Mouse (Mus musculus): ENCODE results near the gene Mylk3.
A peak's percentile ranks its signal among the peaks of the same experiment; 100 is the strongest.

Mylk3 gene

DNA sequence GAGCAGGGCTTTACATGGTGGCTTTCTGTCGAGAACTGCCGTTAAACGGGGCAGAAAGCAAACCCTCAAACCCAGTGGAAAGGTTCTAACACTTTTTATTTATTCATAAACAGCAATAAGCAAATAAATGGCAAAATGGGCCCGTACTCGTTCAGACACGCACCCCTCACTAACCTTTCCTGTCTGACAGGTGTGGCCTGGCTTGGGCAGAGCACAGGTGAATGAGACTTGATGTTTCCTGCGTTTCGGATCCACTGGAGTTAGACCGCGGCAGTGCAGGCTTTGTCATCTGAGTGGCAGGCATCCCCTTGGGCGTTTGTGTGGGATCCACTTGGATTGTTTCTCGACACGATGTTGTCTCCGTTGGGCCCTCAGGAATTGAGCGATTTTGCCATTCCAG, 64.2 kb downstream of the Mylk3 start:
- DNase-seq (ENCODE audit: low read depth, low spot score): no peak

DNA sequence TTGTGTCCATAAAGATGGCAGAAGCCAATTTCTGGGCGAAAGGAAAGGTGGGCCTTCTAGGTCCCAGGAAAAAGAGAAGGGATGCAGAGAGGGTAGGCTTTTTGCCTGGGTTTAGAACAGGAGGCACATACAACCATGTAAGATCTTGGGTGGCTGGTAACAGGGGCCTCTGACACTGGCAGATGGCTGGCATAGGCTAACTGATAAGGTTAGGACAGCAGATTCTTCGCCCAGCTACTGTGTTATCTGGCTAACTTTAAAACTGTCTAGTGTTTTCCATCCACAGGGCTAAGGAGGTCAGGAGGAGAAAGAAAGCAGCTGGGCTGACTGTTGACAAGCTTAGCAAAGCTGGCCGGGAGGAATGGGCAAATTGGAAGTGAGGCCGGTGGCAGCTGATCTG, 67.6 kb downstream of the Mylk3 start:
- no peak for DNase-seq (ENCODE audit: low read depth, low spot score)

DNA sequence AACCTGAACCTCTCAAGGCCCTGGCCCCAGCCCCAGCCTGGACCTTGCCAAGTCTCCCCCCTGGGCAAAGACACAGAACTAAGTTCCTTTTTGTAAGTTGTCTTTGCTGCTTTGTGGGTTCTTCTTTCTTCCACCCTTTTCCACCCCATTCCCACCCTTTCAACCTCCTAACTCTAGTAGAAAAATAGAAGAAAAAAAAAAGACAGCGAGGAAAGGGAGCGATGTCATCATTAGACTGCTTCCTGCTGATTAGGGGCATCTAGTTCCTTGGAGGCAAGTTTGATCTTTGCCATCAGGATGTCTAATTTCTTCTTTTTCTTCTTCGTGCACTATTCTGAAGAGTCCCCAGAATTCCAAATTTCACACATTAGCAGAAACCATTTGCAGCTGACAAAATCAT, 73.1 kb downstream of the Mylk3 start:
- DNase-seq (ENCODE audit: low read depth, low spot score): no peak

DNA sequence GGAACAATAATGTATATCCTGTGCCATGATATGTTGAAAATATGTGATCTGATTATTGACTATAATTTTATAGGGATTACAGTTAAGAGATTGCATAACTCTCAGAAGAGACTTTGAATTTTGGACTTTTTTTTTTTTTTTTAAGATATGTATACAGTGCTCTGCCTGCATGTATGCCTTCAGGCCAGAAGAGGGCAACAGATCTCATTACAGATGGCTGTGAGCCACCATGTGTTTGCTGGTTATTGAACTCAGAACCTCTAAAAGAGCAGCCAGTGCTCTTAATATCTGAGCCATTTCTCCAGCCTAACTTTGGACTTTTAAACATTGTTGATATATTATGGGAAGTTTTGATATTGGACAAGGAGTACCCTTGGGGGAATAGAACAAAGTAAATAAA, 74.4 kb downstream of the Mylk3 start:
- peak; percentile 10 for DNase-seq (ENCODE audit: low read depth, low spot score)

DNA sequence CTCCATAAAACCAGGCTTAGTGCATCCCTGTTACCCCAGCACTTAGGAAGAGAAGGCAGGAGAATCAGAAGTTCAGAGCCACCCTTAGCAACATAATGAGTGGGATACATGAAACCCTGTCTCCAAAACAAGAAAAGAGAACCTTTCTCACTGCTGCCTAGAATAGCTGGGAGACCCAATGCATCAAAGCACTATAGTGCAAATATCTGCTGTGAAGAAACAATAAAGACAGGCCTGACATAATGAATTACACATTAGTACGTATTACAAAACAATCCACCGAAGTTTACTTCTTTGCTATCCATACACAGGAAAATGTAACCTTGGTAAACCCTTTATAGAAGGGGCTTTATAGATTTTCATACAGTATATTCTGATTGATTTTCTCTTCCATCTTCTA, 77.6 kb downstream of the Mylk3 start:
- no peak for DNase-seq (ENCODE audit: low read depth, low spot score)

DNA sequence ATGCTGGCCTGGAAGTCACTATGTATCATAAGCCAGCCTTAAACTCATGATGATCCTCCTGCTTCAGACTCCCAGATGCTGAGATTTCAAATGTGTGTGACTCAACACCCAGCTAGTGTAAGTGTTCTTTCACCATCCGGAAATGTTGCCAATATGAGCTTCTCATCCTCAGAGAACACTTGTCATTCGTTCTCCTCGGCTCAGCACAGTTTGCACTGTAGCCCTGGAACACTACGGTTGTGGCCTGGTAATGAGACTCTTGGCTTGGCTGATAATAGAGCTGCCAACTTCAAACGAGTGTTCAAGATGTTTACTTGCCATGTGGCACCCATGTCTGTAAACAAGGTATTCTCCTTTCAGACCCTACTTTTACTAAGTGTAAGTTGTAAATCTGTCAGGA, 82.6 kb downstream of the Mylk3 start:
- DNase-seq (ENCODE audit: low read depth, low spot score): no peak

DNA sequence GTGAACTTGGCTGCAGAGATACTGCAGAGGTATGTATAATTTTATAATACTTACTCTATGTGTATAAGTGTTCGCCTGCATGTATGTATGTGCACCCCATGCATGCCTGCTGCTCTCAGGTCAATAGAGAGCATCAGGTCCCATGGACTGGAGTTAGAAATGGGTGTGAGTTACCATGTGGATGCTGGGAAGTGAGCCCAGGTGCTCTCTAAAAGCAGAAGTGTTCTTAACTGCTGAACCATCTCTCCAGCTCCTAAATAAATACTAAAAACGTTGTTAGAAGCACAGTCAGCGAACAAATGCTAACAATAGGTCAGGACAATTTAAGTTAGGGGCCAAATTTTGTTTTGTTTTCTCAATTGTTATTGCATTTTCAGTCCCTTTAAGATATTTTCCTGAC, 83.2 kb downstream of the Mylk3 start:
- DNase-seq (ENCODE audit: low read depth, low spot score): no peak

DNA sequence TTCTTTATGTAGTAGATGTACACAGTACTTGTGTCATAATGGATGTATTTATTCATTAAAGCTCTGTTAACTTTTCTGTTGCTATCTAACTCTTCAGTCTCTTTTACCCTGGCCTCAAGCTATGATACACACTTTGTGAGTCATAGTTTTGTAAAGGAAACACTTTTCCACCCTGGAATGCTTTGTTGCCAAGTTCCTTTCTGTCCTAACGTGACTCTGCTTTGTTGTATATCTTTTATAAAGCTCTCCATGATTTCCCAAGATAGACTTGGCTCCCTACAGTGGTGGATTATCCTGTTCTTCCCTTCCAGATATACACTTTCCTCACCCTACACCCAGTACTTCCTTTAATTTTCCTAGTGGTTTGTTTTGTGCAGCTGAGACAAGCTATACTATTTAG, 84.2 kb downstream of the Mylk3 start:
- no peak for DNase-seq (ENCODE audit: low read depth, low spot score)

DNA sequence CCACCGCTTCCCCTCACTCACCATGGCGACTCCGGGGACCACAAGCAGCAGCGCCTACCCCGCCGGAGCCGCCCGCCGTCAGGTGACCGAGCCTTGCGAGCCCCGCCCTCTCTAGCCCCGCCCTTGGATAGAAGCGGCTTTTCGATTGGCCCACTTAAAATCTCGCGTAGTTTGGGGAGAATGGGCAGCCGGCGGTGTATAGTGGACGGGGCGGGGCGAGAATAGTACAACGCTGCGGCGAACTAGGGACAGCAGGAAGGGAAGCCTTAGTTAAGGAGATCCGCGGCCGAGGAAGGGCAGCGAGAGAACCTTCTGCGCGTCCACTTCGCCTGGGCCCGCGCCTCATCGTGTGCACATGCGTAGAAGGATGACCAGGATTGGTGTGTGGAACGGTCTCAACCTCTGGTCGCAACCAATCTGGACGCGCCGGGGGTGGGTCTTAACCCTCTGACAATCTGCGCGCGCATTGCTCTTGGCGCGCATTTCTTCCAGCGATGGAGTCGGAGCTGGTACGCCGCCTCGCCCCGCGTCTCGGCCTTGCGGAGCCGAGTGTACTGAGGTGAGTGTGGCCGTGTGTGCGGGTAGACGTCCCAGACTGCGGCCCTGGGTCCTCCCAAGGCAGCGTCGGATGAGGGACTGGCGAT, 86.6 kb downstream of the Mylk3 start, which contains the start of the genes Orc6 and Vps35:
Gene Orc6, plus strand, starts transcription at position 199 of the 644 bp plus-strand sequence.
Gene Vps35, minus strand, starts transcription at position 369 of the 644 bp plus-strand sequence.
- DNase-seq (ENCODE audit: low read depth, low spot score): peak; percentile 96

DNA sequence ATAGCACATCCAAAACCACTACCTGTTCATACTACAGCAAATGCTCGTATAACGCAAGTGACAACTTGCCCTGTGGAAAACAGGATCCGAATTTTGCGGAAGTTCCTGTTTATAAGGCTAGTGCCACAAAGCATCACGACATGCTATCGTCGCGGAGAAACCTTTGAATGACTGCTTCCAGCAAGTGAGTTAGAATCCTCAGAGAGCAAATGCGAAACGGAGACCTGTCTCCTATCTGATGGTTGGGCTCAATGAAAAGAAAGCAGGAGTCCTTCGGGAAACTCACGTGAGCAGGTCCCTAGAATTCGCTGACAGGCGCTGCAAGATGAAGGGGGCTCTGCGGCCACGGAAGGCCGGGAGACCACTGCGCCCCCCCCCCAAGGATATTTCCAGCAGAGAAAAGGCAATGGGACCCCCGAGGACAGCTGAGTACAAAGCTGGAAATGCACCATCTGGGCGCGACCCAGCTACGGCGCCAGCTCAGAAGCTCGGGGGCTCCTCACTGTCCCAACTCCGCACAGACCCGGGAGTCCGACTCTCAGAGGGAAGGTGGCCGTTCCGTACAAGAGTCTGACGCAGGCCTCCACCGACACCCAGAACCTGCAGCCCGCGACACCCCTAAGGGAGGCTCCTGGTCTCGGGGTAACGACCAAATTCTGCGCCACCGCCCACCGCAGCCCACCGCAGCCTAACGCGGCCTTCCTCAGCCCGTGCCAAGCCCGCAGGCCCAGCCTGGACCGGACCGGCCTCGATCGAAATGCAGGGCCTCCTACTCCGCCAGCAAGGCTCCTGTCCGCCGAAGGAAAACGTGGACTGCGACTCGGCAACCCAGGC, 87.3 kb downstream of the Mylk3 start:
- DNase-seq (ENCODE audit: low read depth, low spot score): peak; percentile 10

DNA sequence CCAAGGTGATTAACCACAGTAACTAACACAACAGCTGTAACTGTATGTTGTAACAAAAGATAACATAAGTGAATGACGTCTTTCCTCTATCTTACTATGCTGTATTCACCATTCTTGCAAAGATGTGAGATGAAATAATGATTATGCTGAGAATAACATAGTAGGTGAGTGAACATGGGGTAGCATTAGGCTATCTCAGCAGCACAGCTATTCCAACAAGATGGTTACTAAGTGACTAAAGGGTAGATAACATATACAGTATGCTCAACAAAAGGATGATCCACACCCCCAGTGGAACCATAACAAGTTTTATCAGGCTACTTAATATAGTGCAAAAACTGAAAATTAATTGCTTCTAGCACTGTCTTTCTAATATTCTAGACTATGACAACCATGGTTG, 99.3 kb downstream of the Mylk3 start:
- no peak for DNase-seq (ENCODE audit: low read depth, low spot score)

Measured in forelimb bud, embryonic 11.5 days (tissue).